Mouse (Mus musculus) NIH3T3 (cell line): ENCODE measurements at regions not wholly inside any gene's neighbourhood (a gene's known extent, or its start where the extent isn't known, plus 50 kb on each side); places are given as distances from the start of the nearest gene placed in this dataset.

Source experiments
- DNase-seq: peaks from one replicate; pipeline ENCODE4 v3.0.0-alpha.2; 2012; ENCODE audit warnings: low read depth

- DNase-seq: no peak
Observed at GRCm38 (mm10) chr12:35429473-35429872, 105.4 kb downstream of the Ahr start.

- DNase-seq: no peak
Observed at GRCm38 (mm10) chr12:35419206-35419605, 115.6 kb downstream of the Ahr start.

- DNase-seq: peak; percentile 76
Observed at GRCm38 (mm10) chr12:35417943-35418342, 116.9 kb downstream of the Ahr start.

- DNase-seq: no peak
Observed at GRCm38 (mm10) chr12:35416583-35416982, 118.3 kb downstream of the Ahr start.

GRCm38 (mm10) chr12:35412715-35413114 is 122.1 kb downstream of the Ahr start:
- no peak for DNase-seq

GRCm38 (mm10) chr12:35408461-35408860 is 126.4 kb downstream of the Ahr start:
- DNase-seq: no peak

GRCm38 (mm10) chr12:35408044-35408443 is 126.8 kb downstream of the Ahr start:
- DNase-seq: no peak

- DNase-seq: no peak
Observed at GRCm38 (mm10) chr12:35401853-35402252, 133.0 kb downstream of the Ahr start.

- DNase-seq: no peak
Observed at GRCm38 (mm10) chr12:35401219-35401618, 133.6 kb downstream of the Ahr start.

GRCm38 (mm10) chr12:35395211-35395610 is 139.6 kb downstream of the Ahr start:
- peak; percentile 30 for DNase-seq

GRCm38 (mm10) chr12:35392111-35392510 is 142.7 kb downstream of the Ahr start:
- no peak for DNase-seq

- DNase-seq: no peak
Observed at GRCm38 (mm10) chr12:35390266-35390665, 144.6 kb downstream of the Ahr start.

- DNase-seq: no peak
Observed at GRCm38 (mm10) chr12:35389839-35390238, 145.0 kb downstream of the Ahr start.

GRCm38 (mm10) chr12:35384211-35384610 is 150.6 kb downstream of the Ahr start:
- DNase-seq: no peak

GRCm38 (mm10) chr12:35377266-35377665 is 157.6 kb downstream of the Ahr start:
- no peak for DNase-seq

- peak; percentile 45 for DNase-seq
Observed at GRCm38 (mm10) chr12:35376365-35376764, 158.5 kb downstream of the Ahr start.

GRCm38 (mm10) chr12:35357901-35358300 is 176.9 kb downstream of the Ahr start:
- DNase-seq: peak; percentile 37

GRCm38 (mm10) chr12:35338191-35338954 is 196.5 kb downstream of the Ahr start:
- peak; percentile 27 for DNase-seq

GRCm38 (mm10) chr12:35336314-35336713 is 198.5 kb downstream of the Ahr start:
- no peak for DNase-seq

- no peak for DNase-seq
Observed at GRCm38 (mm10) chr12:35334344-35335075, 200.3 kb downstream of the Ahr start.

- peak; percentile 32 for DNase-seq
Observed at GRCm38 (mm10) chr12:35331303-35331702, 203.5 kb downstream of the Ahr start.

- DNase-seq: no peak
Observed at GRCm38 (mm10) chr12:35329699-35330098, 205.1 kb downstream of the Ahr start.

GRCm38 (mm10) chr12:35319571-35319970 is 215.3 kb downstream of the Ahr start:
- DNase-seq: no peak
